Mouse (Mus musculus): ENCODE measurements around the gene Clcnka.

Clcnka gene

GRCm38 (mm10) chr4:141398545-141398944, at the start of gene Clcnka:
Clcnka (minus strand) TSS chr4:141398724.
- no peak for DNase-seq (ENCODE audit: extremely low spot score, low spot score)

- DNase-seq (ENCODE audit: extremely low spot score, low spot score) = no peak
Measured at GRCm38 (mm10) chr4:141446211-141446610, 47.7 kb upstream of the Clcnka start.

- DNase-seq (ENCODE audit: extremely low spot score, low spot score) = no peak
Measured at GRCm38 (mm10) chr4:141445328-141445720, 46.8 kb upstream of the Clcnka start.

GRCm38 (mm10) chr4:141444451-141445327, 46.2 kb upstream of the Clcnka start, which contains the start of gene Zbtb17:
Zbtb17 (plus strand) TSS chr4:141444654.
- DNase-seq (ENCODE audit: extremely low spot score, low spot score) = peak; percentile 92

- no peak for DNase-seq (ENCODE audit: extremely low spot score, low spot score)
Measured at GRCm38 (mm10) chr4:141443641-141444429, 45.3 kb upstream of the Clcnka start.

- DNase-seq (ENCODE audit: extremely low spot score, low spot score) = no peak
Measured at GRCm38 (mm10) chr4:141440877-141441276, 42.4 kb upstream of the Clcnka start.

- no peak for DNase-seq (ENCODE audit: extremely low spot score, low spot score)
Measured at GRCm38 (mm10) chr4:141439083-141439803, 40.7 kb upstream of the Clcnka start.

GRCm38 (mm10) chr4:141435974-141436373, 37.5 kb upstream of the Clcnka start, which contains the start of gene Srarp:
Srarp (minus strand) TSS chr4:141436105.
- no peak for DNase-seq (ENCODE audit: extremely low spot score, low spot score)

- DNase-seq (ENCODE audit: extremely low spot score, low spot score) = no peak
Measured at GRCm38 (mm10) chr4:141433191-141433590, 34.7 kb upstream of the Clcnka start.

- no peak for DNase-seq (ENCODE audit: extremely low spot score, low spot score)
Measured at GRCm38 (mm10) chr4:141432666-141433065, 34.1 kb upstream of the Clcnka start.

GRCm38 (mm10) chr4:141430997-141431396, 32.5 kb upstream of the Clcnka start:
- peak; percentile 61 for DNase-seq (ENCODE audit: extremely low spot score, low spot score)

GRCm38 (mm10) chr4:141429847-141430246, 31.3 kb upstream of the Clcnka start:
- DNase-seq (ENCODE audit: extremely low spot score, low spot score) = no peak

GRCm38 (mm10) chr4:141429381-141429780, 30.9 kb upstream of the Clcnka start:
- no peak for DNase-seq (ENCODE audit: extremely low spot score, low spot score)

GRCm38 (mm10) chr4:141427921-141428320, 29.4 kb upstream of the Clcnka start:
- DNase-seq (ENCODE audit: extremely low spot score, low spot score) = no peak

- no peak for DNase-seq (ENCODE audit: extremely low spot score, low spot score)
Measured at GRCm38 (mm10) chr4:141426796-141427745, 28.5 kb upstream of the Clcnka start.

GRCm38 (mm10) chr4:141425484-141426479, 27.3 kb upstream of the Clcnka start:
- no peak for DNase-seq (ENCODE audit: extremely low spot score, low spot score)

- no peak for DNase-seq (ENCODE audit: extremely low spot score, low spot score)
Measured at GRCm38 (mm10) chr4:141423691-141424431, 25.3 kb upstream of the Clcnka start.

- no peak for DNase-seq (ENCODE audit: extremely low spot score, low spot score)
Measured at GRCm38 (mm10) chr4:141423288-141423687, 24.8 kb upstream of the Clcnka start.

Data from neural tube, embryonic 10.5 days (tissue).